8 mouse cellular contexts compared by ENCODE assay signal in the genomic region with DNA sequence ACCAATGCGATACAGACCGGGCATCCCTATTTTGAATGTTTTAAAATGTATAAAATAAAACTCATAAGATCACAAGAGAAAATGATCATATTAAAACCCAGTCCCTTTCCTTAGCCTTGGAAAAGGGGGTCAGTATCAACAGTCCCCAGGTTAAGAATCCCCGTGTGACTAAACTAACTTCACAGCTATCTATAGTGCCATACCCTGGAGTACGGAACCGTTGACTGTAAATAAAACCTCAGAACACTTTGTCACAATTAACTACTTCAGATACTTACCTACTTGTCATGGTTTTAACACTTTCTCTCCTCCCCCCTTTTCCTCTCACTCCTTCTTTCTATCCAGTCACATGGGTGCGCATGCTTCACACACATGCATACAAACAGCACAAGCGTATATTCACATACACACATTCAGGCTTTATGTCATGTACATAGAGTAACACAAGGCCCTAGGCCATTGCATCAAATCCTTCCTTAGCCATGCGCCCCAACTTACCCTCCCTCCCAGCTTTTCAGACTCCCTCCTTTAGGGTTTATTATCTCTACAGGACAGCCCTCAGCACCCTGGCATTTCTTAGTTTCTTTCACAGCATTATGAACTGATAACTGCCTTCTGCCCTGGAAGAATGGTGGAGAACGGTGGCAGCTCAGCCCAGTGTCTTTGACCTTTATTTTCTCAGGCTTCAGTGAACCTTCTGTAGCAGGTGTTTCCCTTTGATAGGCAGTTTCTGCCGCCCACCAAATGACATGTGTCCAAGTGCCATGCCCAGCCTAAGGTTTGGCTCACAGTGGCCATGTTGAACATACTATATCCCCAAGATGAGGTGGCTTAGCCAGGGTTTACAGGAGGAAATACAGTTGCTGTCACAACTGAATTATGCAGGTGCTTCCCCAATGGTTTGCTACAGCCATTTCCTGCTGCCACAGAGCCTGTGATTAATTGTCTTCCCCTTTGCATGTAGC. TPM values are rescaled to one million over a fixed set of nuclear protein-coding genes. Genes with fewer than 3 reads are reported as not detected.
DNase-seq lines count a peak whose midpoint lies in the region; ATAC-seq and TF ChIP-seq lines count a peak whose summit lies in the region.

A gene (plus strand): TSS at position 937 of the 965 bp plus-strand sequence.

- no peak for TF ChIP-seq POLR2A in embryonic fibroblast, embryonic 13.5 days (IDR thresholded peaks at IDR 0.05; ENCODE audit: low read depth, low read length)

- H3K27me3 ChIP-seq in heart, embryonic 14.5 days (ENCODE audit: control insufficient read depth, insufficient read depth, low read length) = peaks cover 4% of the 10 kb centered on the region; the same call in 1 of the 2 replicates
- no peaks in the 10 kb centered on the region for H3K27me3 ChIP-seq in kidney, embryonic 16.5 days (ENCODE audit: insufficient read depth, low read length)
- H3K27me3 ChIP-seq in liver, embryonic 16.5 days (ENCODE audit: control insufficient read depth, insufficient read depth, low read depth, low read length) = no peaks in the 10 kb centered on the region

- no peak for ATAC-seq in heart, embryonic 14.5 days (ENCODE audit: insufficient number of reproducible peaks, insufficient read depth, low FRiP score, low read depth)
- ATAC-seq in kidney, embryonic 16.5 days (ENCODE audit: low FRiP score, low TSS enrichment) = peak; percentile 24; the same call in 1 of the 2 replicates
- ATAC-seq in liver, embryonic 16.5 days (ENCODE audit: low read depth) = peak; percentile 94
- ATAC-seq in neutrophil, adult 5-6 weeks (ENCODE audit: extremely low read depth, insufficient number of reproducible peaks, low FRiP score, poor library complexity, severe bottlenecking) = peak; percentile 37; the same call in 1 of the 2 replicates

- 65% methylated on average over 10 of the region's 10 CpGs for WGBS in heart, embryonic 14.5 days
- WGBS in kidney, embryonic 16.5 days = 65% methylated on average over 10 of the region's 10 CpGs
- 27% methylated on average over 10 of the region's 10 CpGs for WGBS in liver, embryonic 16.5 days (ENCODE audit: insufficient replicate concordance)

- no peak within 1 kb of the TSS for H3K9ac ChIP-seq in heart, embryonic 14.5 days (ENCODE audit: low read length)
- H3K9ac ChIP-seq in kidney, embryonic 16.5 days (replicated peaks; ENCODE audit: low read length) = no peak within 1 kb of the TSS
- peak within 1 kb of the TSS; percentile 58 for H3K9ac ChIP-seq in liver, embryonic 16.5 days (ENCODE audit: low read depth, low read length)

- H3K4me3 ChIP-seq in embryonic fibroblast, embryonic 13.5 days (ENCODE audit: insufficient read depth, low read length) = no peak within 1 kb of the TSS
- no peak within 1 kb of the TSS for H3K4me3 ChIP-seq in heart, embryonic 14.5 days (ENCODE audit: control insufficient read depth in 1 of 2, insufficient read depth in 1 of 2, low read depth in 1 of 2, low read length in 2 of 2)
- no peak within 1 kb of the TSS for H3K4me3 ChIP-seq in kidney, embryonic 16.5 days (ENCODE audit: low read length)
- H3K4me3 ChIP-seq in liver, embryonic 16.5 days (ENCODE audit: low read depth, low read length) = peak within 1 kb of the TSS; percentile 0; the same call in 1 of the 2 replicates

- TF ChIP-seq CTCF in embryonic fibroblast, embryonic 13.5 days (IDR thresholded peaks at IDR 0.05; ENCODE audit: borderline replicate concordance, insufficient read depth, low read length) = no peak

- no peaks in the 10 kb centered on the region for H3K9me3 ChIP-seq in heart, embryonic 14.5 days (ENCODE audit: control insufficient read depth, low read length)
- H3K9me3 ChIP-seq in kidney, embryonic 16.5 days (ENCODE audit: low read length) = no peaks in the 10 kb centered on the region
- H3K9me3 ChIP-seq in liver, embryonic 16.5 days (replicated peaks; ENCODE audit: control insufficient read depth, low read length) = no peaks in the 10 kb centered on the region

- no peak for DNase-seq in adrenal gland, adult 8-10 months
- no peak for DNase-seq in embryo, embryonic 10 days (ENCODE audit: low spot score)
- DNase-seq in urinary bladder, postnatal 25 days (ENCODE audit: low spot score) = no peak

- H3K4me2 ChIP-seq in heart, embryonic 14.5 days (ENCODE audit: low read length) = no peak within 1 kb of the TSS
- no peak within 1 kb of the TSS; the same call in 1 of the 2 replicates for H3K4me2 ChIP-seq in kidney, embryonic 16.5 days (replicated peaks; ENCODE audit: low read depth, low read length)
- H3K4me2 ChIP-seq in liver, embryonic 16.5 days (ENCODE audit: low read depth, low read length) = peak within 1 kb of the TSS; percentile 44

- no peaks in the 10 kb centered on the region for H3K36me3 ChIP-seq in heart, embryonic 14.5 days (ENCODE audit: control insufficient read depth, insufficient read depth, low read length)
- H3K36me3 ChIP-seq in kidney, embryonic 16.5 days (ENCODE audit: insufficient read depth, low read length) = no peaks in the 10 kb centered on the region
- no peaks in the 10 kb centered on the region for H3K36me3 ChIP-seq in liver, embryonic 16.5 days (ENCODE audit: control insufficient read depth, insufficient read depth)

- no peak within 1 kb of the TSS for H3K27ac ChIP-seq in embryonic fibroblast, embryonic 13.5 days (ENCODE audit: insufficient read depth, low read length)
- 0 out of 4 replicates have a peak within 1 kb of the TSS, but pooled peaks of 1 of the 2 experiments have one; percentile 10 for H3K27ac ChIP-seq in heart, embryonic 14.5 days (replicated peaks in 1 of 2; ENCODE audit: control insufficient read depth in 1 of 2, insufficient read depth in 1 of 2, low read depth in 2 of 2, low read length in 2 of 2)
- H3K27ac ChIP-seq in kidney, embryonic 16.5 days (ENCODE audit: low read length) = peak within 1 kb of the TSS; percentile 55
- peak within 1 kb of the TSS; percentile 97 for H3K27ac ChIP-seq in liver, embryonic 16.5 days (ENCODE audit: low read length)

- no peaks in the 10 kb centered on the region for H3K4me1 ChIP-seq in embryonic fibroblast, embryonic 13.5 days (ENCODE audit: control insufficient read depth, insufficient read depth, low read length)
- peaks cover 0 to 6% of the 10 kb centered on the region in 2 experiments; a peak in 2 of 4 replicates for H3K4me1 ChIP-seq in heart, embryonic 14.5 days (ENCODE audit: control insufficient read depth in 2 of 2, insufficient read depth in 2 of 2, low read length in 2 of 2)
- H3K4me1 ChIP-seq in kidney, embryonic 16.5 days (ENCODE audit: insufficient read depth, low read length) = peaks cover 13% of the 10 kb centered on the region
- peaks cover 78% of the 10 kb centered on the region for H3K4me1 ChIP-seq in liver, embryonic 16.5 days (ENCODE audit: control insufficient read depth, low read depth, low read length)

RNA-seq across cellular contexts. Expression of the gene that starts here (rescaled TPM):
- 100 to 1,000 TPM; 124 to 201 (median 165) TPM for total RNA-seq in adrenal gland, adult 8-10 months (2022)
- 84.6 and 124 TPM in 2 replicates for polyA plus RNA-seq in embryonic fibroblast, embryonic 13.5 days (2011; ENCODE audit: insufficient read length, low read depth, missing spikeins)
- polyA plus RNA-seq in heart, embryonic 14.5 days (2014; fragmentation: Nextera tagmentation; extraction: Ambion mirVana) = 66.0 and 68.4 TPM in 2 replicates
- 75.2 and 78.0 TPM in 2 replicates for polyA plus RNA-seq in kidney, embryonic 16.5 days (2015; fragmentation: Nextera tagmentation; extraction: Ambion mirVana)
- 286 and 291 TPM in 2 replicates for polyA plus RNA-seq in liver, embryonic 16.5 days (2015; fragmentation: Nextera tagmentation; extraction: Ambion mirVana)
- total RNA-seq in neutrophil, adult 5-6 weeks (2017) = 113 and 119 TPM in 2 replicates
